Mouse (Mus musculus): ENCODE results near the gene Trappc2.

Gene Trappc2

DNA sequence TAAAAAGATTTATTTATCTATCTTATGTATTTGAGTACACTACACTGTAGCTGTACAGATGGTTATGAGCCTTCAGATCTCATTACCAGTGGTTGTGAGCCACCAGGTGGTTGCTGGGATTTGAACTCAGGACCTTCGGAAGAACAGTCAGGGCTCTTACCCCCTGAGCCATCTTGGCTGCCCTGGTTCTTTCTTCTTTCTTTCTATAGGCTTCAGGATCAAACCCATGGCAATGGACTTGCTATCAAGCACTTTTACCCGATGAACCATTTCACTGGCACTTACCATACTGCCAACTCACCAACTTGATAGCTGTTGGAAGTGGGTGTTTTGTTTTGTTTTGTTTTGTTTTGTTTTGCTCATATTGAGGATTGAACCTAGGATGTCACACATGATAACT is 54.7 kb downstream of the Trappc2 start:
- DNase-seq (ENCODE audit: low read depth, low spot score), result no peak
- H3K36me3 ChIP-seq (ENCODE audit: control insufficient read depth, insufficient read depth, low read length, poor library complexity, severe bottlenecking), result no peaks in the 10 kb centered on the region
- H3K27me3 ChIP-seq (ENCODE audit: control insufficient read depth, insufficient read depth, low read length, poor library complexity, severe bottlenecking), result no peaks in the 10 kb centered on the region

DNA sequence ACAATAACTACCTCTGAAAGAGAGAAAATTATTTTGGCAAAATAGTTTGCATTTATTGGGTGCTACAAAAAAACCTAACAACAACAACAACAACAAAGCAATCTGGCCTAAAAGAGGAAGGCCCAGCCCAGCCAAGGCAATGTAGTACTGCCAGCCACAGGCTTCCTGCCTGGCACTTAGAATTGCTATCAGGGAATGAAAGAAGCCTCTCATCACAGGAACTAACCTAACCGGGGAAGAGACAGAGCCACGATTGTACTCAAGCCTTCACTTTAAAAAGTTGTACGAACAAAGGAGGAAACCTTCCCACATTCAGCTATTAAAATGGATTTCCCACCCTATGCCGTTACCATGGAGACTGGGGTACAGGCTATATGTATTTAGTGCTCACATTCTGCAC is 57.4 kb downstream of the Trappc2 start:
- H3K27me3 ChIP-seq (ENCODE audit: control insufficient read depth, insufficient read depth, low read length, poor library complexity, severe bottlenecking), result no peaks in the 10 kb centered on the region
- no peak for DNase-seq (ENCODE audit: low read depth, low spot score)
- no peaks in the 10 kb centered on the region for H3K36me3 ChIP-seq (ENCODE audit: control insufficient read depth, insufficient read depth, low read length, poor library complexity, severe bottlenecking)

- no peak for DNase-seq (ENCODE audit: low read depth, low spot score)
- no peaks in the 10 kb centered on the region for H3K36me3 ChIP-seq (ENCODE audit: control insufficient read depth, insufficient read depth, low read length, poor library complexity, severe bottlenecking)
- no peaks in the 10 kb centered on the region for H3K27me3 ChIP-seq (ENCODE audit: control insufficient read depth, insufficient read depth, low read length, poor library complexity, severe bottlenecking)
Measured at GRCm38 (mm10) chrX:166499496-166500190, 59.3 kb downstream of the Trappc2 start.
